Mouse (Mus musculus): ENCODE results near the gene Obsl1.
A peak's percentile ranks its signal among the peaks of the same experiment; 100 is the strongest.

Gene Obsl1

DNA sequence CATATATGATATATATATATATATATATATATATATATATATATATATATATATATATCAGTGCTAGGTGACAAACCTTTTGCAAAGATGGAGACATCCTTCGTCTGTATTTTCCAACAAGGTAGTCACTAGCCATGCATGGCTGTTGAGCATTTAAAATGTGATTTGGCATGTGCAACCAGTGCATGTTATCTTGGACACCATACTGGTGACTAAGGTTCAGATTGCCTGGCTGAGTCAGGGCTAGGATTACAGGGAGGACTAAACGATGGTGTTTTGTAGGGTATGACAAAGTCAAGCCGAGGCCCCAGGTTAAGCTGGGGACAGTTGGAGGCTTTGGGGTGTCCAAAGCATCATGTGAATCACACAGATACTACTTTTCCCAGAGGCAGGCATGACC lies 50.8 kb downstream of the Obsl1 start:
- DNase-seq (ENCODE audit: low read depth, low spot score), result no peak

DNA sequence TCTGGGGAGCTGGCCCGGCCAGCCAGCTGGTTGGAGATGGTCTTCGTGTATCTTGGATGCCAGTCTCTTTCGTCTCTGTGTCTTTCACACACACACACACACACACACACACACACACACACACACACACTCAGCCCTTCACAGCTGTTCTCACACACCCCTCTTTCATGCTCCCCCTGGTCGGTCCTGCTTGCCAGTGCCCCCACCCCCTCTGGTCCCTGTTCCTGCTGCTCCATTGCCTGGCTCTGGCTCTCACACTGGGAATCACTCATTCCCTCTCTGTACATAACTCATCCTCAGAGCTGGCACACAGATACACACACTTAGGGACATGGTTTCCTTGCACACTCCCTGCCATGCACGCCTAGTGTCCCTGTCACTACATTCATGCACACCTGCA lies 54.4 kb downstream of the Obsl1 start:
- DNase-seq (ENCODE audit: low read depth, low spot score), result no peak

DNA sequence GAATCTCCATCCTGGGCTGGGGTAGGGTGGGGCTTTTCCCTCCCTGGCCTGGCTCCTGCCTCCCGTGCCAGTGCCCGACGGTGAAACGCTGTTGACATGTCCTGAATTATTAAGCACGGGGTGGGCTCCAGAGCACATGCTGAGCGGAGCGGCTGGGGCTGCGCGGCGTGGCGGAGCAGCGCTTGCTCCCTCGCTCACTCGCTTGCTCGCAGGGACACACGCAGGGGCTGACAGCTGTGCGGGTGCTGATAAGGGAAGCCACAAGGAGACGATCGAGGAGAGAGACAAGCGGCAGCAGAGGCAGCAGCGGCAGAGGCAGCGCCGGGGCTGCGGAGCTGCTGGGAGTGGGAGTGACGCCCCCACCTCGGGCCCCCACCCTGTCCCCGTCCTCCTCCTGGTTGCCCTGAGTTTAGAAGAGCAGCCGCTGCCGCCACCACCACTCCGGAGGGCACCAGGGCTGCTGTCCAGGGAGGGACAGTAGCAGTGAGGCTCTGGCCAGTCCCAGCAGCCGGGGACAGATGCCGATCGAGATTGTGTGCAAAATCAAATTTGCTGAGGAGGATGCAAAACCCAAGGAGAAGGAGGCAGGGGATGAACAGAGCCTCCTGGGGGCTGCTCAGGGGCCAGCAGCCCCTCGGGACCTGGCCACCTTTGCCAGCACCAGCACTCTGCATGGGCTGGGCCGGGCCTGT lies 55.8 kb downstream of the Obsl1 start, which contains the start of gene Asic4:
Asic4 (plus strand) TSS at position 123 of the 692 bp plus-strand sequence.
- no peak for DNase-seq (ENCODE audit: low read depth, low spot score)

DNA sequence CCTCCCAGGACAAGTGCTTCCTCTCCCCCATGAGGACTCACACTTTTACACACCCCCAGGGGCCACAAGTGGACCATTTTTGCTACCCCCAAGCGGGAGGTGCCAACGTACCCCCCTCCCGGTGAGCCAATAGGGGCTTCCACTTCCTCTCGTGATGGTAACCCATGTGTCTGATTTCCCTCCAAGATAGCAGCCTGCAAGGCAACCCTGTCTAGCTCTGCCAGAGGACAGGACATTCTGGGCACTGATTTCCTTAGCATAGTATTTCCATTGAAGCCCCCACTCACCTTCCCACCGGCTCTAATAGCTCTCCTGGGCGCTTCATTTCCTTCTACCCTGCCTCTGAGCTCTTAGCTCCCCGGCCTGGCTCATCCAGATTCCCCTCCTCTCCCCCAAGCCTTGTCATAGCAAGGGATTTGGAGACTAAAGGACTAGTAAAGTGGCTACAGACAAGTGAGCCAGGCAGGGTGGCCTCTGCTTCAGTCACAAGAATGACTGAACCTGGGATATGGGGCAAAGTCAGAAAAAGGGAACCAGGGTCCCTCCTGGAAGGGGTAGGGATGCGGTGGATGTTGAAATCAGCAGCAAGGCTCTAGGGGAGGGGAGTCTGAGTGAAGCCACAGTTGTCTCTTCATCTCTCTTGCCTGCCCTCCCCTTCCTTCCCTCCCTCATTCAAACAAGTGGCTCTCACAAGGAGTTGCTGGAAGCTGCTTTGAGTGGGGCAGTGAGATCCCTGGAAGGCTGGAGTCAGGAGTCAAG lies 56.7 kb downstream of the Obsl1 start:
- DNase-seq (ENCODE audit: low read depth, low spot score), result no peak

DNA sequence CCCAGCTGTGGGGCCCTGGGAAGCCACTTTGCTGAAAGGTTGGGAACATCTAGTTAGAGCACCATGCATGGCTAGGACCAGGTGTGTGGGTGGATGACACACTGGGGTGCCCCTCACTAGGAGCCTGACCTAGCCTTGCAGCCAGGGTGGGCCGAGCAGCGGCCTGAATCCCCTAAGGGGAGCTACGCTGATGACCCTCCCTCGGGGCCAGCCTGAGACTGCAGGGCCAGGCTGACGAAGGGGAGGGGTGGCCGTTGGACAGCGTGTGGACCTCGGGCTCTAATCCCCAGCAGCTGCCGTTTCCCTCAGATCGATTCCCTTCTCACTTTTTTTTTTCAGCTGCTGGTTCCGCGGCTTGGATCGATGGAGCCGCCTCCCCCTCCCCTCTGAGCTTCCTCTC lies 57.3 kb downstream of the Obsl1 start:
- DNase-seq (ENCODE audit: low read depth, low spot score), result no peak

DNA sequence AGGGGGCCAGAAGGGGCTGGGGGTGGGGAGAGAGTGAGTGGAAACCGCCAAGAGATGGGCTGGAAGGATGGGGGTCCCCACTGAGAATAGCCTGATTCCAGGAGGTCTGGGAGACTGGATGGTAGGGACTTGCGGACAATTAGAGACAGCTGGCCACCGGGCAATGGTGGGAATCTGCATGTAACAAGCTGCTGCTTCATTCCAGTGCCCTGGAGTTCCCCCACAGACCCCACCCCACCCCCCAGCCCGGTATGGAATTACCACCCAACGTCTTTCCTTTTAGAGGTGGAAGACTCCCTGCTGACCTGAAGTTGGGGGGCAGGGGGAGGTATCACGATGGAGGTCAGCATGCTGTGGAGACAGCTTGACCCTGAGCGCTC lies 58.2 kb downstream of the Obsl1 start:
- no peak for DNase-seq (ENCODE audit: low read depth, low spot score)

DNA sequence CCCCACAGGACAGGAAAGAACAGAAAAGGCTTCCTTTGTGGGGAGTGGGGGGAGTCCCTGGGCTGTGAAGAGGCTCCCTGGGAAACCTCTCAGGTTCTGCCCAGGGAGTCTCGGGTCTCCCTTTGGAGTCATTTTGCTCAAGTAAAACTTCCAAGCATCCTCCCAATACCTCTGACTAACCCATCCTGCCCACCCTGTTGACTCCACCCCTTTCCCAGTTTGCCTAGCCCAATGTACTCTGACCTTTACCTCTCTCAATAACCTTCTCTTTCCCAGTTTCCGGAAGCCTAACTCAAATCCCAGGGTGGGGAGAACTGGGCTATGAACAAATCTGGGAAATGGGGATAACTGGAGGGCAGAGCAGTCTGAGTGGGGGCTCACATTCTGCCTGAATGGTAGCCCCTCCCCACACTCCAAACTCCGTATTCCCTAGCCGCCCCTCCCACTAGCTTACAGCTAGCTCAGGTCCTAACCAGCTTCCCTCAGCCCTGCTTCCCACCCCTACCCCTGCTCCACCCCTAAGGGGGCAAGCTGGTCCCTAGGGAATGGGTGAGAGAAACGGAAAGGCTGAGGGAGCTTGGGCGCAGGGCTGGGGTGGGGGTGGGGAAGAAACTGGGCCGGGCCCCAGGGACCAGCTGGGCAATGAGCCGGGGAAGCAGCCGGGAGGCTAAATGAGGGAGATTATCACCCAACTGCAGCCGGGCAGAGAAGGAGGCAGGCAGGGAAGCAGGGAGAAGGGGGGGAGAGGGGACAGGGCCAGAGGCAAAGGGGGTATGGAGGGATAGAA lies 58.8 kb downstream of the Obsl1 start:
- no peak for DNase-seq (ENCODE audit: low read depth, low spot score)

DNA sequence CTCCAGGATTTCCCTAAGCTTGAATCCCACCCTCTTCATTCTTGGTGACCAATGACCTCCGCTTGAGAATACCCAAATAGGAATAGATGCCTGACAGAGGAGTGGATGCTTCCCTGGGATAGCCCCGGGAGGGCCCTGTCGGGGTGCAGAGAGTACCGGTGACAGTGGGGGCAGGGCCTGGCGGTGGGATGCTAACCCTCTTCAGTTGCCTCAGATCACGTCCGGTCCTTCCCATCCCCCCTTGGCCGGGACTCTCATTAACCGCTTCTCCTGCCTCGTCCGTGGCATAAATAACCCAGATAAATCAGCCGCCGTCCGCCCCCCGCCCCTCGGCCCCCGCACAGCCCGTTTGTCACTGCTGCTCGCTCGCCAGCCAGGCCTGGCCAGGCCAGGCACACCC lies 59.6 kb downstream of the Obsl1 start:
- DNase-seq (ENCODE audit: low read depth, low spot score), result no peak

DNA sequence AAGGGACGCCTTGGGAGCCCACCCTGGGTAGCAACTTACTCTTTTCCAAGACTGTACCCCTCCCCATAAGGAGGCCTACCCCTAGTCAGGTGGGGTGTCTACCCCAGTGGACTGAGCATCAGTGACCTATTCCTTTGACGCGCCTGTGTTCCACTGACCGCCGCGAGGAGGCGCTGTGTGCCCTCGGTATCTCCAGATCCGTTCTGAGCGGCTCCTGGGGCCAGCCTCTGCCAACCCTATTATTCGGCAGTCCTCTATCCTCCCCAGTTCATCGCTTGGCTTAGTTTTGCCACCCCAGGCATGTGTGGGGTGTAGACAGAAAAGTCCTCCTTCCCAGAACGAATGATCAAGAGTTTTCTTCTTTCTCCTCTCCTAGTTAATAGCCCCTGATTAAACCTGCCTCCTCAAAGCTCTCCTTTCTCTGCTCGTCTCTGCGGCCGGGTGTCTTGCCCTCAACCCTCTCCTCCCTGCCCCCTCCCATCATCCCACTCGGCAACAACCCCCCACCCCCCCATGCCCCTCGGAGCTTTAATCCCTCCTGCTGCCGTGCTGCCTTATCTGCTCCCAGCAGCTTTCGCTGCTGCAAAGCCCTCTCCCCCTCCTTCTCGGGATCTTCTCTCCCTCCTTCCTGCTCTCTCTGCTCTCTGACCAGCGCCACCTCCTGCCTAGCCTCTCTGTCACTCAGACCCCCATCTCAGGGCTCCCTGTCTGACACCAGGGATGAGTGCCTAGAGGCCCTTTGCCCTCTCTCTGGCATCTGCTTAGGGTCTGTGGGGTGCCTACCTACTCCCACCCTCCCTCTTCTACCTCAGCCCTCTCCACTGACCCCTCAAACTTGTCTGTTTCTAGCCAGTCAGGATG lies 60.3 kb downstream of the Obsl1 start:
- no peak for DNase-seq (ENCODE audit: low read depth, low spot score)

DNA sequence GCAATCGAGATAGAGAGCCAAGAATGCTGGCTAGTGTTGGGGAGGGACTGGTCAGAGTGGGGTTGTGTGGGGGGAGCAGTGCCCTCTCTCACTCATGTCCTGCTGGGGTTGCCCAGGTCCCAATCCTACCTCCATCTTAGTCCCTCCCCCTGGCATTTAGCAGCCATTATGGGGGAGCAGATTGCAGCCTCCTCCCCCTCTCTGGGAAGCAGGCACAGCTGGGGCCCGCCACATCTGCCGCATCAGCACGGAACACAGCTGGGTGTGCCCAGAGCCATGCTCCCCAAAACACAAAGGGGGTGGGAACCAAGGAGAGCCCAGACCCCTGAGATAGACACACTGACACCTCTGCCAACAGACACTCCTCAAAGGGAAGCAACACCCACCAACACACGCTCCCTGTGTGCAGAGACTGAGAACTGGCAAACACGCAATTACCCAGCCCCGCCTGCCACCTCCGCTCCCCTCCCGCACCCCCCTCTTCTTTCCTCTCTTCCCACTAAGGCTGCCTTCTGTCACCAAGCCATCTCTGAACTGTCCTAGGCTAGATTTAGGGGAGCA lies 61.0 kb downstream of the Obsl1 start:
- DNase-seq (ENCODE audit: low read depth, low spot score), result no peak

DNA sequence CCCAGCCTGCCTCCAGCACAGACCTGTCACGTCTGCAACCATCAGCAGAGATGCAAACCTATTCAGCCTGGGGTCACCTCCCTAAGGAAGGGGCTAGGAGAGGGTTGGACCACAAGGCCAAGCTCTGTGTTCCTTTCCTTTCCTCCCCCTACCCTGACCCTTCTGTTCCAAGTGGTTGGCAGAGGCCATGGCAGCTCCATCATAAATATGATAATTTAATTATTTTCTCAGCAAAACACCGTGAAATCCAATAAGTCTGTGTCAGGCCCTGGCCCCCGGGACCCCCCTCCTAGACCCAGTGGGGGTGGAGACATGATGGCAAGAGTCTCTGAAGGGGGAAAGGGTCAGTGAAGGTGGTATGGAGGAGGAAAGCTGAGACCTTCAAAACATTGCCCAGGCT lies 62.0 kb downstream of the Obsl1 start:
- no peak for DNase-seq (ENCODE audit: low read depth, low spot score)

DNA sequence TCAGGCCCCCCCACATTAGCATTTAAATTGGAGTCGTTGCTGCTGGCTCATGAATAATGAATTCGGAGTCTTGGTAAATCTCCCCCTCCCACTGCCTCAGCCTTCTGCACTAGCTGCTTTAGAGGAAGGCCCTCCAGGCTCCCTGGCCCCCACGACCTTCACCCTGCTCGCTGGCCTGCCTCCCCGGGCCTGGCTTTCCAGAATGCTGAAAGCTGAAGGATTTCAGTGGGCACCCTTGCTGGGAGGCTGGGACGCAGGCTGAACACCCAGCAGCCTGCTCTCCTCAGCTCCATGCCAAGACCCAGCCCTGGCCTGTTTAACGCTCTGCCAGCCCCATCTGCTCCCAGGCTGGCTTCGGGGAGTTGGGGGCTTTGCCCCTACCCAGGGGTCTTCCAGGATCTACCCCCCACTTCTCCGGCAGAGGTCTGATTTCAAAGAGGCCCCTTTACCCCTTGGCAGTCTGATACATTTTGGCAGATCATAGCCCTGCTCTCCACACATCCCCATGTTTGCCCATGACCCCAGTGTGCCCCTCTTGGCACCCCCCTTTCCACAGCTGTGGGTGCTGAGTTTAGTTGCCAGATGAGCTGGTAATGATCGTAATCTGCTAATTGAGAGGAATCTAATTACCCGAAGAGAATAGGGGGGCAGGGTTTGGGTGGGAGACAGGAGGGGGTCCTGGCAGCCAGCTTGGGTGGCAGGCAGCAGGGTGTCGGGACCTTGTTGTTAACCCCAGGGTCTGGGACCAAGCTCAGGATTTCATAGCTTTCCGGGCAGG lies 62.8 kb downstream of the Obsl1 start:
- DNase-seq (ENCODE audit: low read depth, low spot score), result no peak

DNA sequence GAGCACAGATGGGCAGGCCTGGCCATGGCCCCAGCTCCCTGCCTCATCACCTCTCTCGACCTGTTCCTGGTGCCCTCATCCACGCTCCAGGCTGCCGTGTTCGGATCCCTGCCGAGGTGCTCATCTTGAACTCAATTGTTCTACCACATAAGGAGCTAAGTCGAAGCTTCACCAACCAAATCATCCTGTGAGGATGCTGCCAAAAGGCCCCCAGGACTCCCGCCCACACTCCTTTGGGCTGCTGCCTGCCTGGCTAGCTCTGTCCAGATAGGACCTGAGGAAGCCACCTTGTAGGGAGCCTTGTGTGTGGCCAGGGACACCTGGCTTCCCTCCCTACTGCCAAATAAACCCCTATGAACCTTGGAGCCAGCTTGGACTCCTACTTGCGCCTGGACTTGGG lies 63.4 kb downstream of the Obsl1 start:
- no peak for DNase-seq (ENCODE audit: low read depth, low spot score)

DNA sequence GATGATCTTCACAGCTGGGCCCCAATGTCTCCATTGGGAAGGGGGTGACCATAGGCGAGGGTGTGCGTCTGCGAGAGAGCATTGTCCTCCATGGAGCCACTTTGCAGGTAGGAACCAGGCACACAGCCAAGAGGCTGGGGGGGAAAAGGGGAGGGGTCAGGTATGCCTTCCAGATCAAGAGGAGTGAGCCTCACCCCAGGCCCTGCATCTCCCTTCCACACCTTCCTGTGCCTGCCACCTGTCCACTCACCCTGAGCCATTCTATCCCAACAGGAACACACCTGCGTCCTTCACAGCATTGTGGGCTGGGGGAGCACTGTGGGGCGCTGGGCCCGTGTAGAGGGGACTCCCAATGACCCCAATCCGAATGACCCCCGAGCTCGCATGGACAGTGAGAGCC lies 64.1 kb downstream of the Obsl1 start:
- DNase-seq (ENCODE audit: low read depth, low spot score), result no peak

DNA sequence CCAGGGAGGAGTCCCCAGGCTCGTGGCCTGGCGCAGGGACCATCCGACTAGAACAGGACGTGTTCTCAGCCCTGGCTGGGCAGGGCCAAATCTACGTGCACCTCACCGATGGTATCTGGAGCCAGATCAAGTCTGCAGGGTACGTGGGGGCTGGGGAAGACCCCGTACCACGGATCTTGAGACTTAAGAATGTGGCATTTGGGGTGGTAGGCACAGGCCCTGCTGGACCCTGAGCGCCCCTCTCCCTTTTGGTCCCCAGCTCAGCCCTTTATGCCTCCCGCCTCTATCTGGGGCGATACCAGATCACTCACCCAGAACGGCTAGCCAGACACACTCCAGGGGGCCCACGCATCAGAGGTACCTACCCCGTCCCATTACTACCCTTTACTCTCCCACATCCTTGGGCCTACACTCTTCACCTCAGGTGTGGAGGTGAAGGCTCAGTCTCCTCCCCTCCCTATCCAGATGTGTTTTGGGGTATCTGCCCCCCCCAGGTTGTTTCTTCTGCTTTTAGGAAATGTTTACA lies 64.7 kb downstream of the Obsl1 start:
- DNase-seq (ENCODE audit: low read depth, low spot score), result no peak

DNA sequence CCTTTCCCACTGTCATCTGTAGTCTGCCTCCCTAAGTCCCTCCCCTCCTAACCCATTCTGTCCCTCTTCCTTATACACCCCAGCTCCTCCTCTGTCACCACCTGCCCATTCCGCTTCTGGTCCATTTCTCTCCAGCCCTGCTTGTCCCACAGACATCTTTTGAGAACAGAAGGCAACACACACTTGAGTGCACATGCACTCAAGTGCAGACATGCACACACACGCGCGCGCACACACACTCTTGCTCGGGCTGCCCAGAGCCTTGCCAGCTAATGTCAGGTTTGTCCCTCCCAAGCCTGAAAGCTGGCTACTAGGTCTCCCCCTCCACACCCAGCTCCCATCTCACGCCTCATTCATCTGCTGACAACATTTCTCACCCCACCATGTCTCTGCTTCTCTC lies 65.6 kb downstream of the Obsl1 start:
- no peak for DNase-seq (ENCODE audit: low read depth, low spot score)

DNA sequence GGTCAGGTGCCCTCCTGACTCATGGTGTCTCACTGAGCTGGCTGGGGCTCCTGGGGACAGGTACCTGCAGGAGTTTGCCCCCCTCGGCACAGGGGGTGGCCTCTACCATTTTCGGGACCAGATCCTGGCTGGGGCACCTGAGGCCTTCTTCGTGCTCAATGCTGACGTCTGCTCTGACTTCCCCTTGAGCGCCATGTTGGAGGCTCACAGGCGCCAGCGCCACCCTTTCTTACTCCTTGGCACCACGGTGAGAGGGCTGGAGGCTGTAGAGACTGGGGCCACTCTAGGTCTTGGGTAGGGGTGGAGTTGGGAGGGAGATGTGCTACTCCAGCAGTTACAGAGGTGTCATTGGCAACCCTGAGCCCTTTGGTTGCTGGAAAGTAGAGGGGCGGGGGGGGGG lies 67.5 kb downstream of the Obsl1 start:
- DNase-seq (ENCODE audit: low read depth, low spot score), result no peak

DNA sequence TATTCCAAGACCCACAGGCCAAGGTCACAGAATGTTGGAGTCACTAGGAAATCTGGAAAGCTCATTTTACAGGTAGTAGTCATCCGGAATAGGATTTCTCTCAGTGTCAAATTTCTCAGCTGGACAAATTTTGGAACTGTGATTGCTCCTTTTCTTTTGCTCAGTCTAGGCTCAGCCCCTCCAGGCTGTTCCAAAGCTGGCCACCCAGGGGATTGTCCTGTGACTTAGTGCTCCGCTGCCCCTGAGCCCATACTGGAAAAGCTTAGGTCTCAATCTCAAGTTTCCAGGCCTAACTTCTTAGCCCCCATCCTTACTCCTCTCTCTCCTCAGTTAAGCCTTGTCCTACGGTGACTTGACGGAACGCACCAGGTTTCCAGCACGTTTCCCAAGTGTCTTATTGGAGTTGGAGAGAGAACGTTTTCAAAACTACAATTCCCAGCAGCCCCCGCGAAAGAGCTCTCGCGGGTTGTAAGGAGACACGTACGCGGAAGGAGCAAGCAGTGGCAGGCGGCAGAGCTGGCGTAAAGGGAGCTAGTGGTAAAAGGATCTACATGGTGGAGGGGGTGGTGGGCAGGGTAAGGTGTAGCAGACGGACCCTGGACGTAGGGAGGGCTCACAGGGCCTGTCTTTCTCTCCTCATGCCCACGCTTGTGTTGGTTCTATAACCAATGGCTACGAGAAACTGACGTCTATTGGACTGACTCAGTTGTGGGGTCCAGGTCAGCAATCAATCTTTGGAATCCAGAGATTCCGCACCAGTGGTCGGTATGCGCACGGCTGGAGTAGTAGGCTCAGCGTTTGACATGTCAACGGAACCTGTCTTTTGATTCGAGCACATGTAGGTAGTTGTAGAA lies 70.5 kb downstream of the Obsl1 start, which contains the start of gene Gmppa:
Gmppa (plus strand) TSS at position 456 of the 854 bp plus-strand sequence.
- DNase-seq (ENCODE audit: low read depth, low spot score), result peak; percentile 64
